Mouse (Mus musculus) forebrain, embryonic 11.5 days (tissue): ENCODE measurements around the gene Pgm3. TPM values are rescaled to one million over a fixed set of nuclear protein-coding genes. Genes with fewer than 3 reads are reported as not detected.
"Not testable (repeated sequence)": the region's sequence is repeated elsewhere in the genome, so short reads cannot be mapped to it uniquely, and the experiment has no call there.

ENCODE experiments used
- ATAC-seq: fragments of 200-750 bp; cut with Nextera tagmentation; replicated peaks from 2 replicates; pipeline ENCODE4 v1.8.0; 2017; ENCODE audit warnings: moderate TSS enrichment; ENCODE audit not compliant: low FRiP score
- DNase-seq: peaks from one replicate; pipeline ENCODE4 v3.0.0-alpha.2; 2017; ENCODE audit warnings: low spot score
- H3K27ac ChIP-seq: fragments of 300-500 bp; sonication (generic); 2 replicates; pipeline ENCODE4 v1.5.1; 2014; ENCODE audit warnings: low read depth, low read length
- H3K27me3 ChIP-seq: fragments of 300-500 bp; sonication (generic); 2 replicates; pipeline ENCODE4 v1.6.1; 2014; ENCODE audit warnings: mild to moderate bottlenecking, low read length, mixed read lengths; ENCODE audit not compliant: control insufficient read depth, insufficient read depth
- H3K36me3 ChIP-seq: fragments of 300-500 bp; sonication (generic); 2 replicates; pipeline ENCODE4 v1.6.1; 2014; ENCODE audit warnings: mild to moderate bottlenecking, low read length, moderate library complexity, mixed read lengths; ENCODE audit not compliant: control insufficient read depth, insufficient read depth
- H3K4me1 ChIP-seq: fragments of 300-500 bp; sonication (generic); replicated peaks from 2 replicates; pipeline ENCODE4 v1.6.1; 2014; ENCODE audit warnings: low read length, mixed read lengths; ENCODE audit not compliant: control insufficient read depth, insufficient read depth
- H3K4me2 ChIP-seq: fragments of 300-500 bp; sonication (generic); 2 replicates; pipeline ENCODE4 v1.6.1; 2014; ENCODE audit warnings: low read depth, mild to moderate bottlenecking, low read length, moderate library complexity, mixed read lengths; ENCODE audit not compliant: severe bottlenecking
- H3K4me3 ChIP-seq: fragments of 300-500 bp; sonication (generic); 2 replicates; pipeline ENCODE4 v1.5.1; 2014; ENCODE audit warnings: low read depth, low read length
- H3K9ac ChIP-seq: fragments of 300-500 bp; sonication (generic); 2 replicates; pipeline ENCODE4 v1.6.1; 2014; ENCODE audit warnings: low read length
- H3K9me3 ChIP-seq: fragments of 300-500 bp; sonication (generic); 2 replicates; pipeline ENCODE4 v1.6.1; 2016; ENCODE audit warnings: low read length, mixed read lengths; ENCODE audit not compliant: control insufficient read depth
- WGBS: fragments of 180-500 bp; shearing (Covaris S2); extraction: QIAGEN DNeasy Blood & Tissue Kit; methylation state at CpG from one replicate; pipeline ENCODE4 v1.1.7; 2014; 5-methylcytosine and 5-hydroxymethylcytosine counted together
- polyA plus RNA-seq: library from polyadenylated mRNA; unstranded; fragments of >200 nt; fragmentation: Nextera tagmentation; extraction: Ambion mirVana; gene quantifications from 2 replicates; pipeline ENCODE4 v1.2.1, GENCODE M21; 2014

Gene Pgm3
- 35.6 and 36.0 TPM in 2 replicates for polyA plus RNA-seq

- H3K9me3 ChIP-seq: no peaks in the 10 kb centered on the region
- H3K27ac ChIP-seq: no peak within 1 kb of the TSS
- peak within 1 kb of the TSS; percentile 95 for H3K4me2 ChIP-seq
- WGBS: 1% methylated on average over 59 of the region's 59 CpGs
- no peaks in the 10 kb centered on the region; the same call in 1 of the 2 replicates for H3K36me3 ChIP-seq
- H3K4me1 ChIP-seq: peaks cover 5% of the 10 kb centered on the region; the same call in 1 of the 2 replicates
- H3K9ac ChIP-seq: peak within 1 kb of the TSS; percentile 59
- DNase-seq (peak; percentile 98), ATAC-seq (peak; percentile 99)
- H3K27me3 ChIP-seq: no peaks in the 10 kb centered on the region
- peak within 1 kb of the TSS; percentile 65 for H3K4me3 ChIP-seq
Measured at GRCm38 (mm10) chr9:86571540-86572135, at the start of gene Pgm3, which contains the start of gene Rwdd2a. Gene Pgm3 (minus strand): TSS chr9:86571842. Gene Rwdd2a (plus strand): TSS chr9:86571991.

- no peak for ATAC-seq
- H3K4me3 ChIP-seq: no peak overlapping the region
- no peak overlapping the region for H3K9ac ChIP-seq
- no peaks in the 10 kb centered on the region for H3K36me3 ChIP-seq
- H3K4me2 ChIP-seq: no peak overlapping the region
- H3K27ac ChIP-seq: no peak overlapping the region
- H3K27me3 ChIP-seq: no peaks in the 10 kb centered on the region
- H3K4me1 ChIP-seq: no peaks in the 10 kb centered on the region
- 76% methylated on average over 10 of the region's 10 CpGs for WGBS
- DNase-seq: no peak
- H3K9me3 ChIP-seq: no peaks in the 10 kb centered on the region
Measured at GRCm38 (mm10) chr9:86619341-86620139, 47.9 kb upstream of the Pgm3 start.

GRCm38 (mm10) chr9:86617837-86618492, 46.3 kb upstream of the Pgm3 start:
- H3K36me3 ChIP-seq: no peaks in the 10 kb centered on the region
- H3K9ac ChIP-seq: no peak overlapping the region
- H3K4me2 ChIP-seq: no peak overlapping the region
- H3K9me3 ChIP-seq: no peaks in the 10 kb centered on the region
- H3K27ac ChIP-seq: no peak overlapping the region
- WGBS: 88% methylated on average over 7 of the region's 7 CpGs
- ATAC-seq (no peak), DNase-seq (no peak)
- no peaks in the 10 kb centered on the region for H3K4me1 ChIP-seq
- no peaks in the 10 kb centered on the region for H3K27me3 ChIP-seq
- H3K4me3 ChIP-seq: no peak overlapping the region

GRCm38 (mm10) chr9:86615765-86616164, 44.1 kb upstream of the Pgm3 start:
- DNase-seq: no peak

GRCm38 (mm10) chr9:86612091-86612490, 40.4 kb upstream of the Pgm3 start:
- WGBS: 94% methylated on average over 4 of the region's 4 CpGs
- no peaks in the 10 kb centered on the region for H3K9me3 ChIP-seq

More at GRCm38 (mm10) chr9:86615765-86616164, 44.1 kb upstream of the Pgm3 start:
- no peak for ATAC-seq
- Histone ChIP-seq H3K4me3 (no peak overlapping the region), H3K9ac (no peak overlapping the region), H3K36me3 (no peaks in the 10 kb centered on the region), H3K27me3 (no peaks in the 10 kb centered on the region), H3K4me1 (no peaks in the 10 kb centered on the region), H3K9me3 (no peaks in the 10 kb centered on the region), H3K4me2 (no peak overlapping the region), H3K27ac (no peak overlapping the region)
- 91% methylated on average over 1 of the region's 1 CpGs for WGBS

GRCm38 (mm10) chr9:86605776-86606175, 34.1 kb upstream of the Pgm3 start:
- Histone ChIP-seq H3K9ac (no peak overlapping the region), H3K27ac (no peak overlapping the region), H3K4me3 (no peak overlapping the region), H3K27me3 (no peaks in the 10 kb centered on the region), H3K4me2 (no peak overlapping the region), H3K9me3 (no peaks in the 10 kb centered on the region), H3K4me1 (no peaks in the 10 kb centered on the region), H3K36me3 (no peaks in the 10 kb centered on the region)
- DNase-seq (no peak), ATAC-seq (no peak)
- 96% methylated on average over 6 of the region's 6 CpGs for WGBS

More at GRCm38 (mm10) chr9:86612091-86612490, 40.4 kb upstream of the Pgm3 start:
- no peak for ATAC-seq
- no peak overlapping the region for H3K4me3 ChIP-seq
- no peaks in the 10 kb centered on the region for H3K27me3 ChIP-seq
- H3K4me2 ChIP-seq: no peak overlapping the region
- no peak overlapping the region for H3K9ac ChIP-seq
- no peak for DNase-seq
- no peaks in the 10 kb centered on the region for H3K36me3 ChIP-seq
- H3K27ac ChIP-seq: no peak overlapping the region
- H3K4me1 ChIP-seq: no peaks in the 10 kb centered on the region

GRCm38 (mm10) chr9:86599723-86600303, 28.2 kb upstream of the Pgm3 start:
- Histone ChIP-seq H3K36me3 (no peaks in the 10 kb centered on the region), H3K27me3 (no peaks in the 10 kb centered on the region), H3K27ac (no peak overlapping the region), H3K9me3 (no peaks in the 10 kb centered on the region), H3K4me3 (no peak overlapping the region), H3K9ac (no peak overlapping the region), H3K4me2 (no peak overlapping the region), H3K4me1 (no peaks in the 10 kb centered on the region)
- DNase-seq (no peak), ATAC-seq (no peak)
- 69% methylated on average over 8 of the region's 8 CpGs for WGBS

GRCm38 (mm10) chr9:86596983-86597382, 25.3 kb upstream of the Pgm3 start:
- ATAC-seq, H3K27ac ChIP-seq, H3K9me3 ChIP-seq, H3K4me3 ChIP-seq, H3K4me2 ChIP-seq, H3K9ac ChIP-seq, H3K36me3 ChIP-seq, H3K4me1 ChIP-seq, H3K27me3 ChIP-seq, DNase-seq: not testable (repeated sequence)
